Mouse (Mus musculus) activated CD4-positive, CD25-positive, alpha-beta regulatory T cell, adult 4 months (primary cell): ENCODE results near the gene Gm14632. TPM values are rescaled to one million over a fixed set of nuclear protein-coding genes. Genes with fewer than 3 reads are reported as not detected.
"Not testable (repeated sequence)": the region's sequence is repeated elsewhere in the genome, so short reads cannot be mapped to it uniquely, and the experiment has no call there.

Experiments
- ATAC-seq: one replicate; pipeline ENCODE4 v1.8.0; 2017
- polyA plus RNA-seq, 2 experiments: library from polyadenylated mRNA; unstranded; fragments of 100-300 nt; shearing (Covaris generic); gene quantifications; one replicate each; pipeline ENCODE4 v1.2.1; 2017

Gene Gm14632
- polyA plus RNA-seq: not detected

GRCm38 (mm10) chrX:30329472-30329871, at the start of gene Gm14632:
TSS of gene Gm14632 (plus strand) at chrX:30329772.
- ATAC-seq: not testable (repeated sequence)
